In genomic region chr9:56762106-56762562, GRCm38 (mm10) we compare ENCODE assay signal across 28 mouse cellular contexts. TPM values are rescaled to one million over a fixed set of nuclear protein-coding genes. Genes with fewer than 3 reads are reported as not detected.
A peak's percentile ranks its signal among the peaks of the same experiment; 100 is the strongest.
DNase-seq lines count a peak whose midpoint lies in the region; ATAC-seq lines count a peak whose summit lies in the region.
"Had no signal": no experiment of that assay in that cellular context is flagged by ENCODE, and none has a peak within 500 bp of the region (broad histone marks: within the 10 kb centered on the region; RNA-seq: fewer than 3 reads in every experiment).

No protein-coding gene starts in this region.

- H3K9ac ChIP-seq in hindbrain, embryonic 15.5 days, result no peak overlapping the region
- H3K9ac ChIP-seq in neural tube, embryonic 15.5 days (replicated peaks), result no peak overlapping the region
- H3K9ac ChIP-seq in forebrain, embryonic 16.5 days (replicated peaks; ENCODE audit: low read depth, low read length), result no peak overlapping the region
- H3K9ac ChIP-seq: embryonic facial prominence, embryonic 13.5 days; kidney, embryonic 15.5 days; limb, embryonic 15.5 days; liver, embryonic 14.5 days; midbrain, embryonic 12.5 days; neural tube, embryonic 12.5 days had no signal

- H3K4me1 ChIP-seq in hindbrain, embryonic 15.5 days (replicated peaks), result peaks cover 17% of the 10 kb centered on the region
- H3K4me1 ChIP-seq in hindbrain, embryonic 10.5 days (replicated peaks), result peaks cover 30% of the 10 kb centered on the region
- H3K4me1 ChIP-seq in neural tube, embryonic 15.5 days, result peaks cover 40% of the 10 kb centered on the region
- H3K4me1 ChIP-seq in forebrain, embryonic 16.5 days (replicated peaks; ENCODE audit: control insufficient read depth, insufficient read depth, low read length), result peaks cover 20% of the 10 kb centered on the region

- no peak overlapping the region for H3K4me3 ChIP-seq in hindbrain, embryonic 15.5 days
- no peak overlapping the region for H3K4me3 ChIP-seq in hindbrain, embryonic 10.5 days
- no peak overlapping the region for H3K4me3 ChIP-seq in neural tube, embryonic 15.5 days (replicated peaks)
- no peak overlapping the region for H3K4me3 ChIP-seq in forebrain, embryonic 16.5 days (replicated peaks; ENCODE audit: low read length)
- H3K4me3 ChIP-seq: embryonic facial prominence, embryonic 13.5 days; erythroblast, embryonic 14.5 days; gastrocnemius, adult 2 months; heart, embryonic 10.5 days; kidney, embryonic 15.5 days; limb, embryonic 15.5 days; midbrain, embryonic 12.5 days; neural tube, embryonic 12.5 days had no signal

- no peaks in the 10 kb centered on the region for H3K36me3 ChIP-seq in hindbrain, embryonic 15.5 days
- no peaks in the 10 kb centered on the region for H3K36me3 ChIP-seq in hindbrain, embryonic 10.5 days
- no peaks in the 10 kb centered on the region for H3K36me3 ChIP-seq in neural tube, embryonic 15.5 days
- H3K36me3 ChIP-seq in forebrain, embryonic 16.5 days (ENCODE audit: control insufficient read depth, insufficient read depth), result no peaks in the 10 kb centered on the region
- H3K36me3 ChIP-seq: embryonic facial prominence, embryonic 13.5 days; heart, embryonic 10.5 days; kidney, embryonic 15.5 days; limb, embryonic 15.5 days; midbrain, embryonic 12.5 days; neural tube, embryonic 12.5 days had no signal

- H3K27ac ChIP-seq in hindbrain, embryonic 15.5 days (replicated peaks), result peak overlapping the region; percentile 37; the same call in 1 of the 2 replicates
- no peak overlapping the region for H3K27ac ChIP-seq in hindbrain, embryonic 10.5 days
- H3K27ac ChIP-seq in neural tube, embryonic 15.5 days (replicated peaks), result 0 out of 2 replicates have a peak overlapping the region, but pooled peaks have one; percentile 56
- H3K27ac ChIP-seq in forebrain, embryonic 16.5 days (ENCODE audit: low read length), result peak overlapping the region; percentile 82
- H3K27ac ChIP-seq: embryonic facial prominence, embryonic 13.5 days; gastrocnemius, adult 2 months; heart, embryonic 10.5 days; kidney, embryonic 15.5 days; limb, embryonic 15.5 days; liver, embryonic 14.5 days; midbrain, embryonic 12.5 days; neural tube, embryonic 12.5 days; stomach, postnatal 0 days had no signal

- no peak overlapping the region for H3K4me2 ChIP-seq in hindbrain, embryonic 15.5 days
- H3K4me2 ChIP-seq in neural tube, embryonic 15.5 days, result no peak overlapping the region
- no peak overlapping the region for H3K4me2 ChIP-seq in forebrain, embryonic 16.5 days (ENCODE audit: low read length)
- H3K4me2 ChIP-seq: embryonic facial prominence, embryonic 13.5 days; kidney, embryonic 15.5 days; limb, embryonic 15.5 days; midbrain, embryonic 12.5 days; neural tube, embryonic 12.5 days had no signal

- no peaks in the 10 kb centered on the region for H3K9me3 ChIP-seq in hindbrain, embryonic 15.5 days
- H3K9me3 ChIP-seq in hindbrain, embryonic 10.5 days, result no peaks in the 10 kb centered on the region
- H3K9me3 ChIP-seq in neural tube, embryonic 15.5 days (replicated peaks), result no peaks in the 10 kb centered on the region
- H3K9me3 ChIP-seq in forebrain, embryonic 16.5 days (ENCODE audit: control insufficient read depth, low read length), result no peaks in the 10 kb centered on the region
- H3K9me3 ChIP-seq: embryonic facial prominence, embryonic 13.5 days; heart, embryonic 10.5 days; kidney, embryonic 15.5 days; limb, embryonic 15.5 days; midbrain, embryonic 12.5 days; neural tube, embryonic 12.5 days had no signal

- no peak for DNase-seq in hindbrain, embryonic 10.5 days (ENCODE audit: low spot score)
- no peak for DNase-seq in neural tube, embryonic 10.5 days (ENCODE audit: extremely low spot score, low spot score)
- peak; percentile 80 for DNase-seq in layer of hippocampus, adult 9-11 months
- DNase-seq in urinary bladder, postnatal 25 days (ENCODE audit: low spot score), result no peak
- no peak for DNase-seq in heart, adult 11 months
- DNase-seq: adrenal gland, postnatal 36 days; cerebellum, adult 18-20 months; cerebellum, postnatal 25 days; embryo, embryonic 11 days; gastrocnemius, adult 2 months; heart, postnatal 4 days; kidney, adult 11 months; kidney, postnatal 4 days; left cerebral cortex, postnatal 4 days; lung, postnatal 10 days; thymus, adult 2 months had no signal

- ATAC-seq in hindbrain, embryonic 15.5 days (ENCODE audit: low FRiP score, low read depth), result no peak
- no peak for ATAC-seq in neural tube, embryonic 15.5 days (ENCODE audit: low FRiP score)
- peak; percentile 76 for ATAC-seq in forebrain, embryonic 16.5 days

- WGBS in hindbrain, embryonic 15.5 days, result 58% methylated on average over 9 of the region's 9 CpGs
- 92% methylated on average over 9 of the region's 9 CpGs for WGBS in hindbrain, embryonic 10.5 days
- WGBS in neural tube, embryonic 15.5 days, result 40% methylated on average over 9 of the region's 9 CpGs
- 40% methylated on average over 8 of the region's 9 CpGs for WGBS in forebrain, embryonic 16.5 days

- H3K27me3 ChIP-seq in hindbrain, embryonic 15.5 days, result peaks cover 5% of the 10 kb centered on the region; the same call in 1 of the 2 replicates
- H3K27me3 ChIP-seq in hindbrain, embryonic 10.5 days (ENCODE audit: insufficient read depth, poor library complexity, severe bottlenecking), result no peaks in the 10 kb centered on the region
- 0 out of 2 replicates have a peak, but pooled peaks cover 7% of the 10 kb centered on the region for H3K27me3 ChIP-seq in neural tube, embryonic 15.5 days (replicated peaks)
- H3K27me3 ChIP-seq in forebrain, embryonic 16.5 days (replicated peaks; ENCODE audit: control insufficient read depth, insufficient read depth, low read length), result peaks cover 13% of the 10 kb centered on the region
- H3K27me3 ChIP-seq: embryonic facial prominence, embryonic 13.5 days; kidney, embryonic 15.5 days; limb, embryonic 15.5 days; neural tube, embryonic 12.5 days had no signal

RNA-seq across cellular contexts. Expression of gene Lingo1, which starts 34.1 kb away (rescaled TPM):
- polyA plus RNA-seq in hindbrain, embryonic 15.5 days (2015; fragmentation: Nextera tagmentation; extraction: Ambion mirVana), result 71.8 and 93.4 TPM in 2 replicates
- polyA plus RNA-seq in hindbrain, embryonic 10.5 days (2016; fragmentation: Nextera tagmentation; extraction: Ambion mirVana), result 5.1 and 9.9 TPM in 2 replicates
- polyA plus RNA-seq in neural tube, embryonic 15.5 days (2015; fragmentation: Nextera tagmentation; extraction: Ambion mirVana), result 67.4 and 72.2 TPM in 2 replicates
- polyA plus RNA-seq in forebrain, embryonic 16.5 days (2015; fragmentation: Nextera tagmentation; extraction: Ambion mirVana), result 39.0 and 45.0 TPM in 2 replicates
- polyA plus RNA-seq: erythroblast, embryonic 14.5 days had no signal
